Mouse (Mus musculus) stomach, embryonic 14.5 days (tissue): ENCODE data around the gene Amigo2. TPM values are rescaled to one million over a fixed set of nuclear protein-coding genes. Genes with fewer than 3 reads are reported as not detected.

ENCODE experiments used
- ATAC-seq: fragments of 200-750 bp; cut with Nextera tagmentation; 2 replicates; pipeline ENCODE4 v1.8.0; 2017; ENCODE audit warnings: low read depth, moderate TSS enrichment; ENCODE audit not compliant: insufficient number of reproducible peaks, insufficient read depth, low FRiP score
- H3K27ac ChIP-seq: fragments of 300-500 bp; sonication (generic); 2 replicates; pipeline ENCODE4 v1.5.1; 2014; ENCODE audit warnings: mild to moderate bottlenecking, low read length, moderate library complexity, mixed read lengths
- H3K27me3 ChIP-seq: fragments of 300-500 bp; sonication (generic); 2 replicates; pipeline ENCODE4 v1.6.1; 2014; ENCODE audit warnings: low read length, control low read depth, mixed read lengths; ENCODE audit not compliant: control insufficient read depth, insufficient read depth
- H3K36me3 ChIP-seq: fragments of 300-500 bp; sonication (generic); 2 replicates; pipeline ENCODE4 v1.6.1; 2014; ENCODE audit warnings: mild to moderate bottlenecking, control low read depth, low read length, moderate library complexity, mixed read lengths; ENCODE audit not compliant: control insufficient read depth, insufficient read depth
- H3K4me1 ChIP-seq: fragments of 300-500 bp; sonication (generic); 2 replicates; pipeline ENCODE4 v1.6.1; 2014; ENCODE audit warnings: low read length, control low read depth, mixed read lengths; ENCODE audit not compliant: control insufficient read depth, insufficient read depth
- H3K4me2 ChIP-seq: fragments of 300-500 bp; sonication (generic); replicated peaks from 2 replicates; pipeline ENCODE4 v1.6.1; 2014; ENCODE audit warnings: low read depth, low read length, control low read depth
- H3K4me3 ChIP-seq: fragments of 300-500 bp; sonication (generic); 2 replicates; pipeline ENCODE4 v1.5.1; 2014; ENCODE audit warnings: low read depth, low read length, control low read depth
- H3K9ac ChIP-seq: fragments of 300-500 bp; sonication (generic); replicated peaks from 2 replicates; pipeline ENCODE4 v1.6.1; 2014; ENCODE audit warnings: low read depth, mild to moderate bottlenecking, control low read depth, low read length, moderate library complexity, mixed read lengths
- H3K9me3 ChIP-seq: fragments of 300-500 bp; sonication (generic); 2 replicates; pipeline ENCODE4 v1.6.1; 2016; ENCODE audit warnings: low read depth, low read length, control low read depth; ENCODE audit not compliant: control insufficient read depth
- WGBS: fragments of 180-500 bp; shearing (Covaris S2); extraction: QIAGEN DNeasy Blood & Tissue Kit; methylation state at CpG from one replicate; pipeline ENCODE4 v1.1.7; 2014; 5-methylcytosine and 5-hydroxymethylcytosine counted together
- polyA plus RNA-seq: library from polyadenylated mRNA; unstranded; fragments of >200 nt; fragmentation: Nextera tagmentation; extraction: Ambion mirVana; gene quantifications from 2 replicates; pipeline ENCODE4 v1.2.1, GENCODE M21; 2014

The Amigo2 gene
- polyA plus RNA-seq, 1 experiment from 2014 or later: 3.0 TPM

- no peak overlapping the region for H3K27ac ChIP-seq
- H3K4me2 ChIP-seq: no peak overlapping the region
- 73% methylated on average over 5 of the region's 5 CpGs for WGBS
- 0 out of 2 replicates have a peak, but pooled peaks cover 5% of the 10 kb centered on the region for H3K4me1 ChIP-seq
- ATAC-seq: no peak
- no peaks in the 10 kb centered on the region for H3K36me3 ChIP-seq
- no peaks in the 10 kb centered on the region for H3K9me3 ChIP-seq
- H3K27me3 ChIP-seq: no peaks in the 10 kb centered on the region
- no peak overlapping the region for H3K9ac ChIP-seq
- no peak overlapping the region for H3K4me3 ChIP-seq
Observed at GRCm38 (mm10) chr15:97284201-97284600, 37.1 kb upstream of the Amigo2 start.

GRCm38 (mm10) chr15:97282572-97282881 lies 35.4 kb upstream of the Amigo2 start:
- no peaks in the 10 kb centered on the region for H3K36me3 ChIP-seq
- no peak overlapping the region for H3K4me2 ChIP-seq
- H3K4me3 ChIP-seq: no peak overlapping the region
- H3K4me1 ChIP-seq: 0 out of 2 replicates have a peak, but pooled peaks cover 5% of the 10 kb centered on the region
- no peak for ATAC-seq
- no peaks in the 10 kb centered on the region for H3K9me3 ChIP-seq
- H3K27me3 ChIP-seq: no peaks in the 10 kb centered on the region
- H3K9ac ChIP-seq: no peak overlapping the region
- WGBS: 51% methylated on average over 6 of the region's 6 CpGs
- no peak overlapping the region for H3K27ac ChIP-seq

GRCm38 (mm10) chr15:97281712-97282571 lies 34.9 kb upstream of the Amigo2 start:
- WGBS: 55% methylated on average over 10 of the region's 10 CpGs

GRCm38 (mm10) chr15:97280776-97281175 lies 33.7 kb upstream of the Amigo2 start:
- Histone ChIP-seq H3K27ac (no peak overlapping the region), H3K36me3 (no peaks in the 10 kb centered on the region), H3K9ac (no peak overlapping the region), H3K4me3 (no peak overlapping the region), H3K4me1 (0 out of 2 replicates have a peak, but pooled peaks cover 5% of the 10 kb centered on the region), H3K9me3 (no peaks in the 10 kb centered on the region), H3K27me3 (no peaks in the 10 kb centered on the region), H3K4me2 (no peak overlapping the region)
- no peak for ATAC-seq
- 56% methylated on average over 9 of the region's 9 CpGs for WGBS

More at GRCm38 (mm10) chr15:97281712-97282571, 34.9 kb upstream of the Amigo2 start:
- H3K4me1 ChIP-seq: 0 out of 2 replicates have a peak, but pooled peaks cover 5% of the 10 kb centered on the region
- no peak overlapping the region for H3K4me3 ChIP-seq
- no peaks in the 10 kb centered on the region for H3K9me3 ChIP-seq
- ATAC-seq: no peak
- no peak overlapping the region for H3K9ac ChIP-seq
- H3K27ac ChIP-seq: no peak overlapping the region
- no peaks in the 10 kb centered on the region for H3K36me3 ChIP-seq
- no peak overlapping the region for H3K4me2 ChIP-seq
- no peaks in the 10 kb centered on the region for H3K27me3 ChIP-seq

- Histone ChIP-seq H3K9ac (no peak overlapping the region), H3K4me2 (no peak overlapping the region), H3K4me3 (no peak overlapping the region), H3K27ac (no peak overlapping the region), H3K27me3 (no peaks in the 10 kb centered on the region), H3K36me3 (no peaks in the 10 kb centered on the region), H3K4me1 (0 out of 2 replicates have a peak, but pooled peaks cover 5% of the 10 kb centered on the region), H3K9me3 (no peaks in the 10 kb centered on the region)
- ATAC-seq: no peak
- 79% methylated on average over 8 of the region's 8 CpGs for WGBS
Observed at GRCm38 (mm10) chr15:97280131-97280530, 33.0 kb upstream of the Amigo2 start.

GRCm38 (mm10) chr15:97278340-97278948 lies 31.4 kb upstream of the Amigo2 start:
- no peaks in the 10 kb centered on the region for H3K27me3 ChIP-seq
- H3K9ac ChIP-seq: no peak overlapping the region
- H3K27ac ChIP-seq: no peak overlapping the region
- no peaks in the 10 kb centered on the region for H3K9me3 ChIP-seq
- H3K4me3 ChIP-seq: no peak overlapping the region
- no peak for ATAC-seq
- H3K4me1 ChIP-seq: 0 out of 2 replicates have a peak, but pooled peaks cover 5% of the 10 kb centered on the region
- 89% methylated on average over 9 of the region's 9 CpGs for WGBS
- no peak overlapping the region for H3K4me2 ChIP-seq
- H3K36me3 ChIP-seq: no peaks in the 10 kb centered on the region

- no peak for ATAC-seq
- H3K36me3 ChIP-seq: no peaks in the 10 kb centered on the region
- H3K9ac ChIP-seq: no peak overlapping the region
- no peaks in the 10 kb centered on the region for H3K9me3 ChIP-seq
- H3K27me3 ChIP-seq: no peaks in the 10 kb centered on the region
- H3K27ac ChIP-seq: no peak overlapping the region
- 73% methylated on average over 10 of the region's 10 CpGs for WGBS
- H3K4me3 ChIP-seq: no peak overlapping the region
- H3K4me1 ChIP-seq: 0 out of 2 replicates have a peak, but pooled peaks cover 5% of the 10 kb centered on the region
- H3K4me2 ChIP-seq: no peak overlapping the region
Observed at GRCm38 (mm10) chr15:97277328-97277727, 30.2 kb upstream of the Amigo2 start.

GRCm38 (mm10) chr15:97276660-97277153 lies 29.6 kb upstream of the Amigo2 start:
- 45% methylated on average over 20 of the region's 20 CpGs for WGBS
- no peaks in the 10 kb centered on the region for H3K27me3 ChIP-seq
- H3K9ac ChIP-seq: no peak overlapping the region
- no peak overlapping the region for H3K4me2 ChIP-seq
- H3K4me1 ChIP-seq: peaks cover 9% of the 10 kb centered on the region; the same call in 1 of the 2 replicates
- H3K9me3 ChIP-seq: no peaks in the 10 kb centered on the region
- no peak for ATAC-seq
- no peak overlapping the region for H3K4me3 ChIP-seq
- no peak overlapping the region for H3K27ac ChIP-seq
- no peaks in the 10 kb centered on the region for H3K36me3 ChIP-seq
